Mouse (Mus musculus): ENCODE data around the gene Shf. TPM values are rescaled to one million over a fixed set of nuclear protein-coding genes. Genes with fewer than 3 reads are reported as not detected.
"Not testable (repeated sequence)": the region's sequence is repeated elsewhere in the genome, so short reads cannot be mapped to it uniquely, and the experiment has no call there.

Shf gene
- polyA plus RNA-seq, 1 experiment: 15.7 TPM

DNA sequence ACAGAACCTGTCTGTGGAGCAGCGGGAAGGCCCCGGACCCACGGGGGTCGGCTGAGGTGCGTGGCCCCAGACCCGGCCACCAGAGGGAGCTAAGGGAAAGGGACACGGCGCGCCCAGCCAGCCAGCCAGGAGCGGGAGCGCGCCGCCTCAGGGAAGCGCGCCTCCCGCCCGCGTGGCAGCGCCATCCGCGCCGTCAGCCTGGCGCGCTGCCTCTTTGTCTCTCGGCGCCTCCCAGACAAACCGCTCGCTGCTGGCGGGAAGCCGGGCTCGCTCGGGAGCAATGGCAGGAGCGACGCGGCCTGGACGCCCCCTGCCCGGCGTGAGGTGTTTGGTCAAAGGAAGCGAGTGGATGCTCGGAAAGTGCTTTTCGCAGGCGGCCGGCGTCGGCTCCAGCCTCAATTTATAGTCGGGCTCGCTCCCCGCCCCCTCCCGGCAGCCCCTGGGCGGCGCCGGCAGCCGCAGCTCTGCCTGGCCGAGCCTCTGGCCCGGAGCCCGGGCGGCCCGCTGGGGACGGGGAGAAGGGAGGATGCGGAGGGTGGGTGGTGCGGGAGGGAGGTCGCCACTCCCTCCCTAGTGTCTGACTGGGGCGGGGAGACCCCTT is 20.3 kb downstream of the Shf start:
- DNase-seq (ENCODE audit: low read depth): no peak

DNA sequence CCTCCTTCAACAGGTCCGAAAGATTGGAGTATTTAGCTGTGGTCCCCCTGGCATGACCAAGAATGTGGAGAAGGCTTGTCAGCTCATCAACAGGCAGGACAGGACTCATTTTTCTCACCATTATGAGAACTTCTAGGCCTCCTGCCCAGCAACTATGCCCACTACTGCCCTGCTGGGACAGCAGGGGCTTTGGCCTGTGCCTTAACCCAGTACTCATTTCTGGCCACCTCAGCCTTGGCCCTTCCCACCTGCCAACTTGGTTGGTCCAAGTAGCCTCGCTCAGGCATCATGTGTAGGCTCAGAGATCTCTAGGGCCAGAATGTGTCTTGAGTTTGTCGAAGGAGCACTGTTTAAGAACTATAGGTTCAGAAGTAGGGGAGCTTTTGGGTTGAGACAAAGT is 21.7 kb downstream of the Shf start:
- no peak for DNase-seq (ENCODE audit: low read depth)

DNA sequence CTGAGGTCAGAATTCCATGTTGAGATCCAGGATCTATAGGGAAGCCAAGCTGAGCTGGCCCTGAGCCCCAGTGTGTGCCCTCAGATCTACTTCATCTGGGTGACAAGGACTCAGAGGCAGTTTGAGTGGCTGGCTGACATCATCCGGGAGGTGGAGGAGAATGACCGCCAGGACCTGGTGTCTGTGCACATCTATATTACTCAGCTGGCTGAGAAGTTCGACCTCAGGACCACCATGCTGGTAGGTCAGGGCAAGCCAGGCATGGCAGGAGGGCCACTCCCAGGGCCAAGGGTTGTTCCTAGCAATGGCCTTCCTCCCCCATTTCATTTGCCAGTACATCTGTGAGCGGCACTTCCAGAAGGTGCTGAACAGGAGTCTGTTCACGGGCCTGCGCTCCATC is 22.8 kb downstream of the Shf start:
- DNase-seq (ENCODE audit: low read depth): not testable (repeated sequence)

DNA sequence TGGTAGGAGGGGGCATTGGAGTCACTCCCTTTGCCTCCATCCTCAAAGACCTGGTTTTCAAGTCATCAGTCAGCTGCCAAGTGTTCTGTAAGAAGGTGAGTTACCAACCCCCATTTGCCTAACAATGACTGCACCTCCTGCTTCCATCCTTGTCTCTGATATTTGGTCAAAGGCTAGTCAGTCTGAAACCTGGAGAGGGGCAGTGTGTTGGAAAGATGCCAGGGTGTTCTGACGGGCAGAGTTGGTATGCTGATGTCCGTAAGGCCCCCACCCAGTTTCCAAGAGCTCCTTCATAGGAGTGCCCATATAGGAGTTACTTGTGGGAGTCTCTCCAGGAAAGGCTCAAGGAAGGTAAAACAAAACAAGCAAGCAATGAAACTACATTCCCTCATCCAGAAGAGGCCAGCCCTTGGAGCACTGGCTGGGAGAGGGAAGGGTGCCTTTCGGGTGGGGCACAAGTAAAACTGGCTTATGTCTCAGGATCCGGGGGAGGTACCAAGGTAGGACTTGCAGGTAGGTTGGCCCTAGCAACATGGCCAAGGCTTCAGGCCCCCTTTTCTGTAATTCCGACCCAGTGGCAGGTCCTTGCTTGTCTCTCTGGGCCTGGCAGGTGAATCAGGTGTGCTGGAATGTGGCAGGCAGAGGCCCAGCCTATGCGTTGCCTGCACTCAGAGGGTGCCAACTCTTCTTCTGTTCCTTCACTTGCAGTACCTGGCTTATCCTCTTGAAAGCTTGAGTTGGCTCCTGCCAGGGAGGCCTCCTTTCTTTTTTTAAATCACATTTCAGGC is 23.7 kb downstream of the Shf start:
- DNase-seq (ENCODE audit: low read depth): peak; percentile 68

DNA sequence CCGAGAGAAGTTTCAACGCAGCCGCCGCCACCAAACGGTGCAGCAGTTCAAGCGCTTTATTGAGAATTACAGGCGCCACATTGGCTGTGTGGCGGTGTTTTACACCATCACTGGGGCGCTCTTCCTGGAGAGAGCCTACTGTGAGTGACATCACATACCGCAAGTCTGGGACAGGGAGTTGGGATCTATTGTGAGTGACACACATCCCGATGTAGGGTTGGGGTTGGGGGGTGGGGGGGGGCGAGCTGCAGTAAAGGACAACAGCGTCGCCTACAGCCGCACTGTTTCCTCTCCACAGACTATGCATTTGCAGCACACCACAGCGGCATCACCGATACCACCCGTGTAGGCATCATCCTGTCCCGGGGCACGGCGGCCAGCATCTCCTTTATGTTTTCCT is 31.7 kb downstream of the Shf start:
- DNase-seq (ENCODE audit: low read depth): no peak

DNA sequence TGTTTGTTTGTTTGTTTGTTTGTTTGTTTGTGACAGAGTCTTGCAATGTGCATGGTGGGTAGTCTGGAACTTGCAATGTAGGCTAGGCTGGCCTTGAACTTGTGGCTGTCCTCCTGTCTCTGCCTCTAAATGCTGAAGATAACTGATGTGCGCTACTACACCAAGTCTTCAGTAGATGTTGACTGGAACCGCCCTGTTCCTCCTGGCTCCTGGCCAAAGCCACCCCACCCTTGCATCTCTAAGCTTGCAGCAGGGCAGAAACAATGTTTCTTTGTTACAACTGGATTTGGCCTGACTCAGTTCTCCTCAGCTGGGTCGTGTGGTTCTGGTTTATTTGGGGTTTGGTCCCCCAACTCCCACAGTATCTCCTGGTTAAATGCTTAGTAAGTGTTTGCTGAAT is 34.8 kb downstream of the Shf start:
- DNase-seq (ENCODE audit: low read depth): no peak

DNA sequence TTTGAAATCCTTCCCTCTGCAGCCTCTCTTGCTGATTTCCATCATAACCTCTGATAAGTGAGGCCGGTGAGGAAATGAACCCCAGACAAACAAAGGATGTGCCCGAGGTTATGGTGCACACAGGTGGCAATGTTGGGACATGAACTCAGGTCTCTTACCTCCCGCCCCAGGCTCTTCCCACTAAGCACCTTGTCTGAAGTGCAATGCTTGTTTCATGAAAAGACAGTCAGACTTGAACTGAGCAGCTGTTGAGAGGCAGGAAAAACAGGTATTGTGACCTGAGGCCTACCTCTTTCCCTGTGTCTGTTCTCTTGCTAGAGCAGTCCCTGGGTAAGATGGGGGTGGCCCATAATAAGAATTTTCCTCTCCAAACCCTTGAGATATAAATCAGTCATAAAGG is 36.7 kb downstream of the Shf start:
- DNase-seq (ENCODE audit: low read depth): peak; percentile 92

DNA sequence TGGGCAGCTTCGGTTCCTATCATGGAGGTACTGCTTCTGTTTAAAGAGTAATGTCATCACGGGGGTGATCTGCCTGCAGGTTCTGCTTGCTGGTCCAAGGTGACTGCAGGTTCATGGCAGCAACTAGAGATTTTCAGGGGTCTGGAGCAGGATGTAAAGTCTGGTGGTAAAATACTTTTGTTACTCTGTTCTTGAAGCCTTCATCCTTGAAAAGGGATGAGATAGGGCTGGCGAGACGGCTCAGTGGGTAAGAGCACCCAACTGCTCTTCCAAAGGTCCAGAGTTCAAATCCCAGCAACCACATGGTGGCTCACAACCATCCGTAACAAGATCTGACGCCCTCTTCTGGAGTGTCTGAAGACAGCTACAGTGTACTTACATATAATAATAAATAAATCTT is 38.6 kb downstream of the Shf start:
- not testable (repeated sequence) for DNase-seq (ENCODE audit: low read depth)

DNA sequence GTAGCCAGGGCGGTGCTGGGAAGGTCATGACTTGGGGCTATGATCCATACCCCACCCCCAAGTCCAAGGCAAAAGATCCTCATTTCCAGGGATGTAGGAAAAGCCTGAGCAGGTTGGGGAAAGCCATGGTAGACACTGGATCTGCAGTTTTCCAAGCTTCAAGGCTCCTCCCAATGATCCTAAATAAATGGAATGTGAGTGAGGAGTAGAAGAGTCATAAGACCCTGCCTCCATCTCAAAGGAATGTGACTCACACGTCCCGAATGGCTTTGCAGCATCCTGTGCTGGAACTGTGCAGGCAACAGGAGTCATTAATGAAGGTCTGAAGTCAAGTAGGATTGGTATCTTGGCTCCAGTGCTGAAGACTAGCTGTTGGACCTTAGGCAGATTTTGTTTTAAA is 41.0 kb downstream of the Shf start:
- DNase-seq (ENCODE audit: low read depth): no peak

DNA sequence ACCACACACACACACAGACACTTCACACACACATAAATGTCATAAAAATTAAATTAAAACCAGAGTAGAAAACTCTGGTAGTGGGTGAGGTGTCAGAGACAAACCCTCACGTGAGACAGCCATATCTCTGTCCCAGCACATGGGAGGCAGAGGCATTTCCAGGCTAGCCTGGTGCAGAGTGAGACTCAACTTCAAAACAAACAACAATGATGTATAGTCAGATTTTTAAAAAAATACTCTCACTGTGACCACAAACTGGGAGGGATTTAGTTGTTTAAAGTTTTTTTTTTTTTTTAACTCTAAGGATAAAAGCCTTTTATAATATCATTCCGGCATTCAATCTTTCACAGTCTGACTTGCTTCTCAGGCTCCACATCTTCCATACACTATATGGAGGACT is 43.6 kb downstream of the Shf start:
- DNase-seq (ENCODE audit: low read depth): no peak

DNA sequence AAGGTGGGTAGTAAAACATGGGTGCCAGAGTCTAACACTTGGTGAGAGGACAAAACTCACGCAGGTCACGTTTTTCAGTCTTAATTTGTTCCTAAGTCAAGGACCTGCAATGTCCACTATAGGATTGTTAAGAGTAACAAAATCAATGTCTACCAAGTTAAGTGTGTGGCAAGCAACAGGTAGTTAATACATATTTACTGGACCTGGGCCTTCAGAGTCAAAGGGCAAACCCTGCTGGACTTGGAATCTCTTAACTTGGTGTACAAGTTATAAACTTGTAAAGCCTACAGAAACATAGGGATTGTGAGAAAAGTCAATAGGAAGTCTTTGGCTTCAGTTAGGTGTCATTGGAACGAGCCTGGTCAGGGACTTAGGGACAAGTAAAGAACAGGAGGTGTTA is 44.4 kb downstream of the Shf start:
- DNase-seq (ENCODE audit: low read depth): no peak

DNA sequence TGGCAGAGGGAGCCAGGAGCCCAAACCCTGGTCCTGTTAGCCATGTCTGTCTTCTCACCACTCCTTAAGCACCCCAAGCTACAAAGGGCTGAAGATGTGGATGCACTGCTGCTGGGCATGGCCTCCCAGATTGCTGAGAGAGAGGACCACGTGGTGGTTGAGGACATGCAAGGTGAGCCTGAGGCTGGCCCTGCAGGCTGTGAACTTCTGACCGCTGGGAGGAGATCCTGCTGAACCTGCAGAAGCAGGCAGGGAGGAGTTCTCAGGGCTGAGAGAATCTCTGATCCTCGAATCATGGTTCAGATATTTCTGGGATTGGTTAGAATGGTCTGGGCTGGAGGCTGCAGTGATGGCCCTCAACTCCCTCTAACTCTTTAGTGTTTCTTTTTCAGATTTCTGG is 45.0 kb downstream of the Shf start:
- DNase-seq (ENCODE audit: low read depth): no peak

DNA sequence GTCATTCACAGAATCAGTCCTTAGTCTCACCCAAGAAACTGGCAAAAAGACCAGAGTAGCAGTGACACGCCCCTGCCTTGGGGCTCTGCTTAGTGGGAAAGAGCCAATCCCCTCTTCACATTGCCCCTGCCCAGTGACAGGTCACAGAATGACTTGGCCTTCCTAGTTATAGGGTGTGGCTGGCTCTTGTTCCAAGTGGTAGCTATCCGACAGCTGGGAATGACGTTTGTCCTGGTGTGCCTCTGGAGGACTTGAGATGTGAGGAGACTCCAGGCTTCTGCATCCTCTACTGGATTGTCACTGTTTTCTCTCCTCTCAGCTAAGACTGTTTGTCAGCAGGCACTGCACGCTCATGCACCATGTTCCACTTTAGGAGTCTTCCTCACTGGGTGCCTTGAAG is 51.6 kb downstream of the Shf start:
- DNase-seq (ENCODE audit: low read depth): no peak

DNA sequence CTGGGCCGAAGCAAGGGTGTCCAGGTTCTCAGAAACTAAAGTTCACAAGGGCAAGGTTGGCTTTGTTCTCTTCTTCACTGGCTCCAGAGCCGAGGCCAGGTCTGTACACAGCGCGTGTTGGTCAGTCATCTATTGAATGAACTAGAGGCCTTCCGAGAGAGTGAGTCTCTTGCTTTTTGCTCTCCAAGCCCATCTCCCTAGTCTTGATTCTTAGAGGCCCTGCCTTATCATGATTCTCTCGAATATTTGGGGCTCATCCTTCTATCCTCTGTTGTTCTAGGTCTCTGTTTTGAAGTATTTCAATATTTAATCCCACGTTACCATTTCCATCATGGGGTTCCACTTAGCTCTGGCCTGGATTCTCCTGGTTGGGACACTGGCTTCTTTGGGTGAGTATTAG is 53.6 kb downstream of the Shf start, which contains the start of gene Duox1:
Gene Duox1 (plus strand): TSS at position 301 of the 400 bp plus-strand sequence.
- no peak for DNase-seq (ENCODE audit: low read depth)

DNA sequence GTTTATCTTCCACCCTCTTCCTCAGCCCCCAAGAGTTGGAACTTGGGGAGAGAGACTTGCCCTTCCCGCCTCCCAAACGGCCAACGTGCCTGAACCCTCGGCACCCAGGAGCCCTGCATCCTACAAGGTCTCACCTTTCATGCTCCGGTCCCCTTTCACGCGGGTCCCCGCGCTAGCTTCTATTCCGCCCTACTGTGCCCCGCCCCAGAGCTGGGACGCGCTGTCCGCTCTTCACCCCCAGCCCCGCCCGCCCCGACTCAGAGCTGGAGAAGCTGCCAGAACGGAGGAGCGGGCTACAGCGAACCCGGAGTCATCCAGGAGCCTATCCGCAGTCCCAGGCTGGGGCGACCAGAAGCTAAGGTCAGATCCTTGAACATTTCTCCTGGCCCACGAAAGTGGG is 55.4 kb downstream of the Shf start, which contains the start of gene Duoxa1:
Gene Duoxa1 (minus strand): TSS at position 195 of the 400 bp plus-strand sequence.
- DNase-seq (ENCODE audit: low read depth): no peak

DNA sequence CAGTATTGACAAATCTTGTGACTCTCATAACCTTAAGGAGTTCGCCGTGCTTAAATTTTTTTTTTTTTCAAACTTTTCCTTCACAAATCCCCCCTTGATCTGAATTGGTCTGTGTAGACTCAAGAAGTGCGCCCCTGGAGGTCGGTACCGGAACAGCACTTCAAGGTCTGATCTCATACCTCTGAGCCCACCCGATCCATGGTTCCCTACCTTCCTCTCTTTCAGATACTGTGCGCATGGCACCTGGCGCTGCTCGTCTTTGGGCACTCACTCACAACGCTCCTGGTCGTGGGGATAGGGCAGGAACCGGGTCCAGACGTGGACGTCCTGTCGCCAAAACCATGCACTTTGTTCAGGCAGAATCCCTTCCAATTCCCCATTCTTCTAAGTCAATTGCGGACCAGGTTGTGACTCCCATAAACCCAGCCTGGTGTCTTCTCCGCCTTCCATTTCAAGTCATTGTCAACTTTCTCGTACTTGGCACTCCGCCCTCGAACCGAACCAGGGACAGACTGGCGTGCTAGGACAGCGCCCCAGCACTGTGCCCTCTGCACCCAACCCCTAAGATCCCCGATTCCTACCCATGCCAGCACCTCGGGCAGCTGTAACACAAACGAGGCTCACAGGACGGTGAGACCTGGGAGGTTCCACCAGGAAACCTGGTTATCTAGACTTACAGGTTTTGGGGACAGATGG is 56.1 kb downstream of the Shf start:
- DNase-seq (ENCODE audit: low read depth): peak; percentile 55

DNA sequence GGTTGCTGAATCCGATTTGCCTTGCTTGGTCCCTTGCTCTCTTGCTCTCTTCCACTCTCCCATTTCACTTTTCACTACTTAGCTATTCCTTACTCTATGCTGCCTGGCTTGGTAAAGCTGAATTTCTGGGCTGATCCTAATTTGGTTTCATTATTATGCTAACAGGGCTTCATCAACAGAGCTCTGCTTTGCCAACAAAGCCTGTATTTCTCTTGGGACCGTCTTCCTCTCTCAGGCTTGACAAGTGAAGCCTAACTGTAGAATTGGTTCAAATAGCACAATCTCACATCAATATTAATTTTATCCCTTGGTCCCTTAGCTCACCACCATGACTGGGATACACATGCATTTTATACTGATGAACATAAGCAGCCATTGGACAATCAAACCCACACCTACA is 57.4 kb downstream of the Shf start:
- DNase-seq (ENCODE audit: low read depth): no peak

DNA sequence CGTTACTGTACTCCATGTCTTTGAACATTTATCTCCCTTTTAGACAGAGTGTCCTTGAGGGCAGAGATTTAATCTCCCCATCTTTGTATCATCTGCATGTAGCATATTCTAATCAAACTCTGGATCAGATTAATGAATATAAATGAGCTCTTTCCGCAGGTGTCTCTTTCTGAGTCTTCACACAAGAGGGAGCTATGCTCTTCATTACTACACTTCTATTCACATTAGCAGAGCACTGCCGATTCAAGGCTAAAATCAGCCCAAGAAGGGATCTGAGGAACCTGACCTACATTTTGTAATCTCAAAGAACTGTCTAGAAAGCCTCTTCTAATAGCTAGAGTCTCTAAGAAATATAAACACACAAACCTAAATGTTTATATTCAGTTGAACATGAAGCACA is 59.3 kb downstream of the Shf start:
- DNase-seq (ENCODE audit: low read depth): no peak

DNA sequence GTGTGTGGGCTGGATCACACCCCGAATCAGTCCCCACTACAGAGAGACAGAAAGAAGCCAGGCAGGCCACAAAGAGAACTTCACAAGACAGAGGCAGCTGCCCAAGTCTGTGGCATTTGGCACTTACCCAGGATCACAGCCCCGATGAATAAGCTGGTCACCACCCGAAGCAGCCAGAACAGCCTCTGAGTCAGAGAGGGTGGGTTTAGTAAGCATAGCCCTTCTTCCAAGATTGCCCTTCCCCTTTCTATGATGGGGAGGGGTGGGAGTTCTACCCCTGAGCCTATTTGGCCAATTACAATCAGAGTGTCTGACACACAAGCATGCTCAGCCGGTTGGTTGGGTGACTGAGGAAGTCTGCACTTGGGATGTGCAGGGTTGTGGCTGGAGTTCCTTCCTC is 62.8 kb downstream of the Shf start:
- DNase-seq (ENCODE audit: low read depth): no peak

DNA sequence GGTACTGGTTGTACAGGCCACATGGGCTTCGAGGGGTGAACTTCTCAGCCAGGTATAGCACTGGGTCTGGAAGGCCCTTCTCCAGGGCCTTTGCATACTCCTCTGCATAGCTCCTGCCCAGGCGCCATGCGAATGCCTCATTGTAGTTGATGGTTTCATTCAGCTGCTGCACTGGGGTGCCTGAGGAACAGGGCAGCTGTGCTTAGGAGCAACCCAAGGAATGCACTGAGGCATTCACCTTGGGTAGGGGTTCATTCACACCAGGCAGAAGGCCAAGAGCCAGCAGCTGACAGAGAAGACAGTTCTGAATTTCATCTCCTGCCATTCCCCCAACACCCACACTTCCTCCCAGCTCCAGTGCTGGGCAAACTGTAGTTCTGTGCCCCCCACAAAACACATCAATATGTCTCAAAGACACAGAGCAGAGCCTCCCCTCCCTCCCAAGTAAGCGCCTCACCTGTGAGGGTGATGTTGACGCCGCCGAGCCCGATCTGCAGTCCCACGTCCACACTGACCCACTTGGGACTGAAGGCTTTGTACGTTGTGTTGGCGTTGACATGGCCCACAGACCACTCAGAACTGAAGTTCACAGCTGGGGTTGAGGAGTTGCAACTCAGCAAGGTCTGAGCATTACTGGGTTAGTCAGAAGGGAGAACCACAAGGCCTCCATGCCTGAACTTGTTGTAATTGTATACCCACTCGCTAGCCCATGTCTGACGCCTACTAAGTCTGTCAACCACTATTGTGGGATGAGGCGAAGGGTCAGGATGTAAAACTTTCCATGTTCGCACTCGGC is 63.7 kb downstream of the Shf start:
- no peak for DNase-seq (ENCODE audit: low read depth)

DNA sequence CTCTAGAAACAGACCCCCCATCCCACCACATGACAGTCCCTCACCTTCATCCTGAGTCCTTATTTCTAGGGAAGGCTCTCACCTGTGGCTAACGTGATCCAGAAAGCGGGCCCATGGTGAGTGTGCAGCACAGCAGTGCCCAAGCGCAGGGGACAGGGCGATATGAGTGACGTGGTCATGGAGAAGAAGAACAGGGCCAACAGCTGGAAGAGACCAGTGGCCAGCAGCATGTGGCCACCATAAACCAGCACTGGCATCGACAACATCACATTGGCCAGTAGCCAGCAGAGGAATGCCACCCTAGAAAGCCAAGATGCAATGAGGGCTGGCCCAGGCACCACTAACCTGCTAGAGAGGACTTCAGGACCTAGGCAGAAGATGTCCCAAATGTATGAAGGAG is 64.4 kb downstream of the Shf start:
- DNase-seq (ENCODE audit: low read depth): no peak

DNA sequence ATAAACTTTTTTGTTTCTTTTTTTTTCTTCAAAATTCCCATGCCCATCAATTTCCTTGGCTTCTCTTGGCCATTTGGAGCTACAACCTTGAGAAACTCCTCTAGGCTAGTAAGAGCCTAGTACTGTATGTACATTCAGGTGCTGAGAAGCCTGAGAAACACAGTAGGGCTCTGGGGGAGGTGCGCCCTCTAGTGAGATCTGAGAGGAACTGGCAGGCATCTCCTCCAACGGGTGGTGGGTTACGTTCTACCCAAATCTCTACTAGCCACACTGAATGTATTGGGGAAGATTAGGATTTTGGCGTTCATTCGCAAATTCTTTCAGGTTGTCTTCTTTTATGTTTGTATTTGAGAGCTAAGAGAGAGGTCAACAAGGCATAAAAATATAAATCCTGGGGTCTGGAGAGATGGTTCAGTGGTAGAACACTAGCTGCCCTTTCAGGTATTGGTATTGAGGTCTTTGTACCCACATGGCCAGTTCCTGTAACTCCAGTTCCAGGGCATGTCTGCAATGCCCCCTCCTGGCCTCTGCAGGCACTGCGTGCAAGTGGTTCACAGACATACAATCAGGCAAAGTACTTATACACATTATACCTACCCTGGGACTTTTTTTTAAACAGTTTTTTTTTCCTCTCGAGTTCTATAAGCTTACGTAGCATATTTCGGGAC is 66.3 kb downstream of the Shf start:
- no peak for DNase-seq (ENCODE audit: low read depth)
